Mouse (Mus musculus) midbrain, postnatal 0 days (tissue): ENCODE data around the gene Cacna2d2. TPM values are rescaled to one million over a fixed set of nuclear protein-coding genes. Genes with fewer than 3 reads are reported as not detected.
A peak's percentile ranks its signal among the peaks of the same experiment; 100 is the strongest.

Experiments
- ATAC-seq: fragments of 200-750 bp; cut with Nextera tagmentation; 2 replicates; pipeline ENCODE4 v1.8.0; 2017; ENCODE audit warnings: moderate number of reproducible peaks, mild to moderate bottlenecking, moderate TSS enrichment, moderate library complexity; ENCODE audit not compliant: low FRiP score
- DNase-seq: peaks from one replicate; pipeline ENCODE4 v3.0.0-alpha.2; 2015; ENCODE audit warnings: low spot score
- H3K27ac ChIP-seq: fragments of 300-500 bp; sonication (generic); 2 replicates; pipeline ENCODE4 v1.5.1; 2014; ENCODE audit warnings: low read depth, mild to moderate bottlenecking, low read length, mixed read lengths
- H3K27me3 ChIP-seq: fragments of 300-500 bp; sonication (generic); 2 replicates; pipeline ENCODE4 v1.6.1; 2014; ENCODE audit warnings: low read length, control low read depth, mixed read lengths; ENCODE audit not compliant: insufficient read depth
- H3K36me3 ChIP-seq: fragments of 300-500 bp; sonication (generic); 2 replicates; pipeline ENCODE4 v1.6.1; 2014; ENCODE audit warnings: low read length, control low read depth, mixed read lengths; ENCODE audit not compliant: insufficient read depth
- H3K4me1 ChIP-seq: fragments of 300-500 bp; sonication (generic); 2 replicates; pipeline ENCODE4 v1.6.1; 2014; ENCODE audit warnings: mild to moderate bottlenecking, control low read depth, antibody characterized with exemption, low read length, mixed read lengths; ENCODE audit not compliant: insufficient read depth
- H3K4me2 ChIP-seq: fragments of 300-500 bp; sonication (generic); 2 replicates; pipeline ENCODE4 v1.6.1; 2014; ENCODE audit warnings: low read depth, mild to moderate bottlenecking, low read length, mixed read lengths; ENCODE audit not compliant: poor library complexity, severe bottlenecking
- H3K4me3 ChIP-seq: fragments of 300-500 bp; sonication (generic); 2 replicates; pipeline ENCODE4 v1.5.1; 2014; ENCODE audit warnings: low read depth, mild to moderate bottlenecking, low read length, moderate library complexity
- H3K9ac ChIP-seq: fragments of 300-500 bp; sonication (generic); replicated peaks from 2 replicates; pipeline ENCODE4 v1.6.1; 2014; ENCODE audit warnings: mild to moderate bottlenecking, low read length, moderate library complexity, mixed read lengths; ENCODE audit not compliant: poor library complexity, severe bottlenecking
- H3K9me3 ChIP-seq: fragments of 300-500 bp; sonication (generic); 2 replicates; pipeline ENCODE4 v1.6.1; 2016; ENCODE audit warnings: low read length, control low read depth
- CTCF ChIP-seq: IDR thresholded peaks from 2 replicates; pipeline ENCODE4 v1.5.1; 2016; ENCODE audit warnings: antibody characterized with exemption, mild to moderate bottlenecking
- WGBS: fragments of 180-500 bp; shearing (Covaris S2); extraction: QIAGEN DNeasy Blood & Tissue Kit; methylation state at CpG from one replicate; pipeline ENCODE4 v1.1.7; 2014; 5-methylcytosine and 5-hydroxymethylcytosine counted together
- polyA plus RNA-seq: library from polyadenylated mRNA; unstranded; fragments of >200 nt; fragmentation: Nextera tagmentation; extraction: Ambion mirVana; gene quantifications from 2 replicates; pipeline ENCODE4 v1.2.1, GENCODE M21; 2015
- total RNA-seq: library from RNA; depleted of rRNA; stranded (reverse); fragments of >200 nt; gene quantifications from 2 replicates; pipeline ENCODE4 v1.2.3, GENCODE M21; 2014

Cacna2d2 gene
- total and polyA plus RNA-seq, 2 experiments from 2014 or later = 9.0 to 191 TPM

DNA sequence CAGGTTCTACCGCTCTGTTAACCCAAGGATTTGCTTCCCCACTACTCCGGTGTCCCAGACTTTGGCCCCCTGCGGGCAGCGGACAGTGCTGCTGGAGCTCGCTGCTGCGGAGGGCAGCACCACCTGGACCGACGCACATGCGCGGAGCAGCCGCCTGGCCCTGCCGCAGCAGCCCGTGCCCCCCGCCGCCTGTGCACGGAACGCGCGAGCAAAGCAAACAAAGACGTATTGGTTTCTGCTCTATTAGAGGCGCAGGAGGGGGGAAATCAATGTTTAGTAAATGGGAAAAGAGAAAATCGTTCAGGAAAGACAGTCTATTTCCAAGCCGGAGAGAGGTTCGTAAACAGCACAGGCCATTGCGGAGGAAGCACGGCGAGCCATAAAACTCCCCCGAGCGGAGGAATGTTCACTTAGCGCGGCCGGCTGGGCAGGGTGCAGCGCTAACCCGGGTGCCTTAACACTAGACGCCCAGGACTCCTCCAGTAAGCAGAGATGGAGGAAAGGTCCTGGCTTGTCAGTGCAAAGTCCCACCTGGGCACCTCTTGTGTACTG lies 21.4 kb upstream of the Cacna2d2 start:
- under 1% methylated on average over 35 of the region's 35 CpGs for WGBS
- peak overlapping the region; percentile 50 for H3K9ac ChIP-seq
- ATAC-seq (no peak), DNase-seq (peak; percentile 57)
- no peaks in the 10 kb centered on the region for H3K36me3 ChIP-seq
- H3K4me1 ChIP-seq = peaks cover 12% of the 10 kb centered on the region
- peak overlapping the region; percentile 65; the same call in 1 of the 2 replicates for H3K27ac ChIP-seq
- H3K9me3 ChIP-seq = no peaks in the 10 kb centered on the region
- TF ChIP-seq CTCF = 0 out of 2 replicates have a peak, but pooled peaks have one; percentile 24
- H3K4me2 ChIP-seq = peak overlapping the region; percentile 57
- peaks cover 10% of the 10 kb centered on the region; the same call in 1 of the 2 replicates for H3K27me3 ChIP-seq
- peak overlapping the region; percentile 30 for H3K4me3 ChIP-seq

DNA sequence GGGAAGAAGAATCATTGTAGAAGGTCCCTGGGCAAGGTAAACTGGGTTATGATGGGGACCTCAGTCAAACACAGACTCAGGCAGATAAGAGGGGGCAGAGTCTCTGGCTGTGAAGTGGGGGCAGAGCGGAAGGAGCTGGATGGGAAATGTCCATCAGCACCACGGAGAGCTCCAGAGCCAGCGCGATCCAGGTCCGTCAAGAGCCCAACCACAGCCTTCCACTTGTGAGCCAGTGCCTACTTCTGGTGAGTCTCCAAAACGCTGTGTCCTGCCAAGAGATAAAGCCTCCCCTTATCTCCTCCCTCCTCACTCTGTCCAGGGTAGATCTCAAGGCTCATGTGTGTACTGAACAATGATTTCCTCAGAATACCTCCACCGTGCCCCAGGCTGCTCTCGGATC lies 17.7 kb upstream of the Cacna2d2 start:
- no peak for DNase-seq
- ATAC-seq = no peak
- Histone ChIP-seq H3K9ac (no peak overlapping the region), H3K27me3 (peaks cover 10% of the 10 kb centered on the region; the same call in 1 of the 2 replicates), H3K4me1 (peaks cover 12% of the 10 kb centered on the region), H3K4me2 (no peak overlapping the region), H3K27ac (no peak overlapping the region), H3K36me3 (no peaks in the 10 kb centered on the region), H3K4me3 (no peak overlapping the region), H3K9me3 (no peaks in the 10 kb centered on the region)
- no peak for TF ChIP-seq CTCF
- WGBS = 22% methylated on average over 8 of the region's 8 CpGs

DNA sequence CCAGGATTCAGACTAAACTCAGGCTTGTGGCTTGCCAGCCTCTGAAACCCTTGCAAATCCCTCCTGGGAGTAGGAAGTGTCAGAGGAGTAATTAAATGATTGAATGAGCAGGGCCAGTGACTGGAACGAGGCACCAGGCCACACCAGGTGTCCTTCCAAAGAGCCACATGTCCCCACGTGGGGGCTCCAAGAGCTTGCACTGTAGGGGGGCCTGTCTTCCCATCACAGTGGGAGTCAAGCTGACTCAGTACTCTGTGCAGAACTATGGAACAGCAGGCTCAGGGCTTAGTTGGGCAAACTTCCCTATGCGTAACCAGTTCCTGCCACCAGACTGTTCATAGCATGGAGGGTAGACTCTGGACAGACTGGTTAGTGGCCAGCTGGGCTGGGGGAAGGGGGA lies 15.0 kb upstream of the Cacna2d2 start:
- Histone ChIP-seq H3K27ac (no peak overlapping the region), H3K9me3 (no peaks in the 10 kb centered on the region), H3K27me3 (peaks cover 7% of the 10 kb centered on the region; the same call in 1 of the 2 replicates), H3K36me3 (no peaks in the 10 kb centered on the region), H3K4me2 (no peak overlapping the region), H3K4me1 (peaks cover 4% of the 10 kb centered on the region; the same call in 1 of the 2 replicates), H3K4me3 (no peak overlapping the region), H3K9ac (no peak overlapping the region)
- 0 out of 2 replicates have a peak, but pooled peaks have one; percentile 1 for TF ChIP-seq CTCF
- ATAC-seq (no peak), DNase-seq (no peak)
- WGBS = 27% methylated on average over 3 of the region's 3 CpGs

DNA sequence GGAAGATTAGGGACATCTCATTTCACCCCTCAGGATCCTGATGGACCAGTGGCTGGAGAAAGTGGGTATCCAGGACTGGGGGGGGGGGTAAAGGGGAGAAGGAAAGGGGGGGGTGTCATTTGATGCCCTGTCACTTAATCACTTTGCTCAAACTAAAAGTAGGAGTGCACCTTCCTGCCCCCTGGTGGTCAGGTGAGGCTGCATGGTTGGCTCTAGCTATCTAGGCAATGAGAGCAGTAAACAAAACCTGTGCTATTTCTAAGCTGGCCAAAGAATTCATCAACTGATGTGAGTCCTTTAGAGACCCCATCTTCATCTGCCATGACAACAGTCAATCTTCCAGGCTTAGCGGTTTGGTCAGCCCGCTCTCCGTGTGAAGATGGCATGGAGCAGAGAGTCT lies 12.7 kb upstream of the Cacna2d2 start:
- peaks cover 7% of the 10 kb centered on the region; the same call in 1 of the 2 replicates for H3K27me3 ChIP-seq
- no peaks in the 10 kb centered on the region for H3K36me3 ChIP-seq
- H3K4me3 ChIP-seq = no peak overlapping the region
- DNase-seq (no peak), ATAC-seq (no peak)
- 71% methylated on average over 3 of the region's 3 CpGs for WGBS
- H3K4me2 ChIP-seq = no peak overlapping the region
- H3K9ac ChIP-seq = no peak overlapping the region
- peak; percentile 60 for TF ChIP-seq CTCF
- H3K9me3 ChIP-seq = no peaks in the 10 kb centered on the region
- no peak overlapping the region for H3K27ac ChIP-seq
- peaks cover 1% of the 10 kb centered on the region; the same call in 1 of the 2 replicates for H3K4me1 ChIP-seq

DNA sequence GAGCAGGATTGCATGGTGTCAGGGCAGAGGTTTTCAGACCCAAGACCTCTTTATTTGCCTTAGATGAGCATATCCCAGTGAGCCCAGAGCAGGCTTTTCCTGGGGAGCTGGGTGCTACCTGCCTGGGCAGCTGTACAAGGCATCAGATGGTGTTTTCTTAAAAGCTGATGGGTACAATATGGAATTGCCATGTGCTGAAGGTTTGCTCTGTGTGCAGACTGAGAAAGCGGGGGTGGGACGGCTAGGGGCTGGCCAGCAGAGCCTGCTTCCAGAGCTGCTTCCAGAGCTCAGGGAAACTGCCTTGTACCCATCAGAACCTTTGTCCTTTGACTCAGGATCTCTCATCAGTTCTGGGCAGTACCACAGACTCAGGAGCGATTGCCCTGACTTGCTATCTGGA lies 11.7 kb upstream of the Cacna2d2 start:
- DNase-seq = no peak
- H3K4me1 ChIP-seq = no peaks in the 10 kb centered on the region
- peaks cover 2% of the 10 kb centered on the region; the same call in 1 of the 2 replicates for H3K27me3 ChIP-seq
- no peaks in the 10 kb centered on the region for H3K36me3 ChIP-seq
- H3K27ac ChIP-seq = no peak overlapping the region
- no peak overlapping the region for H3K9ac ChIP-seq
- H3K4me3 ChIP-seq = no peak overlapping the region
- no peak for ATAC-seq
- no peak overlapping the region for H3K4me2 ChIP-seq
- H3K9me3 ChIP-seq = no peaks in the 10 kb centered on the region
- no peak for TF ChIP-seq CTCF
- WGBS = 96% methylated on average over 3 of the region's 3 CpGs

DNA sequence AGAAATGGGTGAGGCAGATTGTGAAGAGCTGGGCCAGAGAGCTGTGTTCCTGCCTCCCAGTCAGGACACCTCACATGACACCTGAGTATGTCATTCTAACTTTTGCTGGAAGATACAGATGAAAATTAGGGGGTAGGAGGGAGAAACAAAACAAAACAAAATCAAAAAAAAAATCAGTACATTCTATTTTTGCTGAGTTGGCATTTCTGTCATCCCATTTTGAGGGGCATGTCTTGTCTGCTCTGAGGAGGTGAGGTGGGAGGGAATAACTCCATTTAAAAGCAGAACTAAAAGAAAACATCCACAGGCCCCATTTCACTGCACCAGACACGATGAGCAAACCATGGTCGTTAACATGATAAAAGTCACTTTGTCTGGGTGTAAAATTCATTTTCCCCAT lies 11.1 kb upstream of the Cacna2d2 start:
- ATAC-seq (no peak), DNase-seq (no peak)
- Histone ChIP-seq H3K9ac (no peak overlapping the region), H3K4me1 (no peaks in the 10 kb centered on the region), H3K4me3 (no peak overlapping the region), H3K9me3 (no peaks in the 10 kb centered on the region), H3K27ac (no peak overlapping the region), H3K4me2 (no peak overlapping the region), H3K27me3 (no peaks in the 10 kb centered on the region), H3K36me3 (no peaks in the 10 kb centered on the region)
- WGBS = 49% methylated on average over 2 of the region's 2 CpGs
- no peak for TF ChIP-seq CTCF
